Mouse (Mus musculus): ENCODE data around the gene Tgif2.

- TF ChIP-seq GATA1 (IDR thresholded peaks at IDR 0.05; ENCODE audit: low read length) = no peak
- TF ChIP-seq TAL1 (IDR thresholded peaks at IDR 0.05; ENCODE audit: low read length) = no peak
Measured at GRCm38 (mm10) chr2:156873629-156874028, 33.8 kb downstream of the Tgif2 start.
